Mouse (Mus musculus): ENCODE measurements at regions not wholly inside any gene's neighbourhood (a gene's known extent, or its start where the extent isn't known, plus 50 kb on each side); places are given as distances from the start of the nearest gene placed in this dataset.

GRCm38 (mm10) chr9:41745979-41746647 lies 378.0 kb downstream of the Sorl1 start:
- TF ChIP-seq CTCF (IDR thresholded peaks at IDR 0.05; ENCODE audit: low read depth, low read length) (no peak), POLR2A (IDR thresholded peaks at IDR 0.05; ENCODE audit: borderline replicate concordance, low read depth, low read length) (no peak)
